Mouse (Mus musculus) heart, embryonic 15.5 days (tissue): ENCODE results near the gene Wdr62. TPM values are rescaled to one million over a fixed set of nuclear protein-coding genes. Genes with fewer than 3 reads are reported as not detected.
A peak's percentile ranks its signal among the peaks of the same experiment; 100 is the strongest.

Experiments used
- ATAC-seq: fragments of 200-750 bp; cut with Nextera tagmentation; replicated peaks from 2 replicates; pipeline ENCODE4 v1.8.0; 2017; ENCODE audit warnings: low read depth, moderate TSS enrichment; ENCODE audit not compliant: insufficient number of reproducible peaks, insufficient read depth, low FRiP score
- H3K27ac ChIP-seq: fragments of 300-500 bp; sonication (generic); 2 replicates; pipeline ENCODE4 v1.5.1; 2015; ENCODE audit warnings: mild to moderate bottlenecking, inconsistent platforms
- H3K27me3 ChIP-seq: fragments of 300-500 bp; sonication (generic); 2 replicates; pipeline ENCODE4 v1.6.1; 2015; ENCODE audit warnings: inconsistent platforms
- H3K36me3 ChIP-seq: fragments of 300-500 bp; sonication (generic); 2 replicates; pipeline ENCODE4 v1.6.1; 2015; ENCODE audit warnings: mild to moderate bottlenecking, inconsistent platforms
- H3K4me1 ChIP-seq: fragments of 300-500 bp; sonication (generic); replicated peaks from 2 replicates; pipeline ENCODE4 v1.6.1; 2015; ENCODE audit warnings: inconsistent platforms
- H3K4me2 ChIP-seq: fragments of 300-500 bp; sonication (generic); 2 replicates; pipeline ENCODE4 v1.6.1; 2015; ENCODE audit warnings: inconsistent platforms, mild to moderate bottlenecking, moderate library complexity
- H3K4me3 ChIP-seq: fragments of 300-500 bp; sonication (generic); 2 replicates; pipeline ENCODE4 v1.5.1; 2015; ENCODE audit warnings: mild to moderate bottlenecking, inconsistent platforms
- H3K9ac ChIP-seq: fragments of 300-500 bp; sonication (generic); 2 replicates; pipeline ENCODE4 v1.6.1; 2015; ENCODE audit warnings: mild to moderate bottlenecking, inconsistent platforms
- H3K9me3 ChIP-seq: fragments of 300-500 bp; sonication (generic); replicated peaks from 2 replicates; pipeline ENCODE4 v1.6.1; 2016; ENCODE audit warnings: inconsistent platforms
- whole genome bisulfite sequencing: fragments of 180-500 bp; shearing (Covaris S2); methylation state at CpG from one replicate; pipeline ENCODE4 v1.1.7; 2015; ENCODE audit warnings: mixed read lengths; 5-methylcytosine and 5-hydroxymethylcytosine counted together
- polyA plus RNA-seq: library from polyadenylated mRNA; unstranded; fragments of >200 nt; fragmentation: Nextera tagmentation; extraction: Ambion mirVana; gene quantifications from 2 replicates; pipeline ENCODE4 v1.2.1, GENCODE M21; 2015

The Wdr62 gene
- polyA plus RNA-seq, 1 experiment from 2014 or later = 6.7 TPM

GRCm38 (mm10) chr7:30296816-30297215, 16.6 kb upstream of the Wdr62 start:
- H3K9ac ChIP-seq = no peak overlapping the region
- WGBS = 84% methylated on average over 15 of the region's 15 CpGs
- no peak for ATAC-seq
- no peak overlapping the region for H3K27ac ChIP-seq
- no peaks in the 10 kb centered on the region for H3K36me3 ChIP-seq
- no peak overlapping the region for H3K4me2 ChIP-seq
- H3K9me3 ChIP-seq = no peaks in the 10 kb centered on the region
- no peak overlapping the region for H3K4me3 ChIP-seq
- no peaks in the 10 kb centered on the region for H3K27me3 ChIP-seq
- peaks cover 7% of the 10 kb centered on the region; the same call in 1 of the 2 replicates for H3K4me1 ChIP-seq

- WGBS = 33% methylated on average over 10 of the region's 10 CpGs
- H3K36me3 ChIP-seq = no peaks in the 10 kb centered on the region
- H3K27me3 ChIP-seq = no peaks in the 10 kb centered on the region
- no peak overlapping the region for H3K27ac ChIP-seq
- ATAC-seq = no peak; the same call in 1 of the 2 replicates
- no peak overlapping the region for H3K4me2 ChIP-seq
- peaks cover 15% of the 10 kb centered on the region for H3K4me1 ChIP-seq
- H3K9me3 ChIP-seq = no peaks in the 10 kb centered on the region
- no peak overlapping the region for H3K9ac ChIP-seq
- H3K4me3 ChIP-seq = no peak overlapping the region
Observed at GRCm38 (mm10) chr7:30295103-30295502, 14.9 kb upstream of the Wdr62 start.

DNA sequence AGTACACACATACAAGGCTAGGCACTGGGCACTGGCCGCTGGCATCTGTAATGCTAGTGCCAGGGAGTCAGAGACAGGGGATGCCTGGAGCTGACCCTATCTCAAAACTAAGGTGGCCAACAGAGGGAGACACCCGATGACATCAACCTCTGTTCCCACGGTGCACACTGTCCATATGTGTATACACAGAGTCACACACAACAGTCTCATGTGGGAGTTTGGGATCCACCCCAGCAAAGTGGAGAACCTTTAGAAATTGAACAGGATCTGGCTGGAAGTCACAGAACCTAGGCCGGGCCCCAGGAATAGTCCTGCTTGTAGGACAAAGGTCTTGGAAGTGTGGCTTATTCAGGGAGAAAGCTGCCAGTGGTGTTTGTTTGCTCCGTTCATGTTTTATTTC, 14.1 kb upstream of the Wdr62 start:
- Histone ChIP-seq H3K27ac (no peak overlapping the region), H3K9ac (no peak overlapping the region), H3K9me3 (no peaks in the 10 kb centered on the region), H3K4me2 (no peak overlapping the region), H3K4me1 (peaks cover 15% of the 10 kb centered on the region), H3K36me3 (no peaks in the 10 kb centered on the region), H3K4me3 (no peak overlapping the region), H3K27me3 (no peaks in the 10 kb centered on the region)
- WGBS = 76% methylated on average over 5 of the region's 5 CpGs
- ATAC-seq = no peak

DNA sequence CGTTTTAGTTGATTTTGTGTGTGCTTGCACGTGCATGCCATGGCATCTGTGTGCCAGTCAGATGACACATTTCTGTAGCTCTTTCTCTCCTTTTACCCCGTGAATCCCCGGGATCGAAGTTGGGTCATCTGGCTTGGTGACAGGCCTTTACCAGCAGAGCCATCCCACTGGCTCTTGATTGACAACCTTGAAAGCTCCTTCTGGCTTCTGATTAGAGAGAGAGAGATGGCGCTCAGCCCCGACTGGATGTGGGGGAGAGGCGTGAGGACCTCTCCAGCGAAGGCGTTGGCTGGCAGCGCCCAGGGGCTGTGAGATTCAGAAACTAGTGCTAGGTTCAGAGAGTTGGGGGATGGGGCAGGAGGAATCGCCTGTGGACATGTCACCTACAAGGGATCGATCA, 13.6 kb upstream of the Wdr62 start:
- no peak overlapping the region for H3K4me3 ChIP-seq
- H3K27ac ChIP-seq = no peak overlapping the region
- no peaks in the 10 kb centered on the region for H3K27me3 ChIP-seq
- WGBS = 49% methylated on average over 13 of the region's 13 CpGs
- ATAC-seq = no peak
- H3K4me1 ChIP-seq = peaks cover 15% of the 10 kb centered on the region
- no peaks in the 10 kb centered on the region for H3K36me3 ChIP-seq
- H3K9me3 ChIP-seq = no peaks in the 10 kb centered on the region
- H3K9ac ChIP-seq = no peak overlapping the region
- H3K4me2 ChIP-seq = no peak overlapping the region

GRCm38 (mm10) chr7:30291215-30292131, 11.3 kb upstream of the Wdr62 start, which contains the start of gene Clip3:
Gene Clip3 (plus strand): TSS chr7:30291728.
- Histone ChIP-seq H3K36me3 (no peaks in the 10 kb centered on the region), H3K27ac (peak within 1 kb of the TSS; percentile 42), H3K9ac (peak within 1 kb of the TSS; percentile 27), H3K27me3 (no peaks in the 10 kb centered on the region), H3K4me1 (peaks cover 15% of the 10 kb centered on the region), H3K4me2 (peak within 1 kb of the TSS; percentile 54), H3K9me3 (no peaks in the 10 kb centered on the region), H3K4me3 (peak within 1 kb of the TSS; percentile 57)
- peak; percentile 44; the same call in 1 of the 2 replicates for ATAC-seq
- 9% methylated on average over 35 of the region's 35 CpGs for WGBS

GRCm38 (mm10) chr7:30289714-30290399, 9.6 kb upstream of the Wdr62 start:
- peaks cover 15% of the 10 kb centered on the region for H3K4me1 ChIP-seq
- H3K36me3 ChIP-seq = no peaks in the 10 kb centered on the region
- H3K9me3 ChIP-seq = no peaks in the 10 kb centered on the region
- no peak overlapping the region for H3K4me3 ChIP-seq
- 46% methylated on average over 10 of the region's 10 CpGs for WGBS
- H3K27ac ChIP-seq = no peak overlapping the region
- H3K4me2 ChIP-seq = no peak overlapping the region
- H3K9ac ChIP-seq = no peak overlapping the region
- no peaks in the 10 kb centered on the region for H3K27me3 ChIP-seq
- ATAC-seq = no peak

GRCm38 (mm10) chr7:30289071-30289713, 9.0 kb upstream of the Wdr62 start:
- Histone ChIP-seq H3K9me3 (no peaks in the 10 kb centered on the region), H3K4me2 (no peak overlapping the region), H3K27ac (no peak overlapping the region), H3K27me3 (no peaks in the 10 kb centered on the region), H3K4me1 (peaks cover 15% of the 10 kb centered on the region), H3K4me3 (no peak overlapping the region), H3K36me3 (no peaks in the 10 kb centered on the region), H3K9ac (no peak overlapping the region)
- no peak for ATAC-seq
- 60% methylated on average over 7 of the region's 7 CpGs for WGBS

GRCm38 (mm10) chr7:30288046-30288445, 7.8 kb upstream of the Wdr62 start:
- Histone ChIP-seq H3K4me3 (no peak overlapping the region), H3K27me3 (no peaks in the 10 kb centered on the region), H3K9ac (no peak overlapping the region), H3K27ac (no peak overlapping the region), H3K4me1 (peaks cover 11% of the 10 kb centered on the region), H3K4me2 (no peak overlapping the region), H3K36me3 (no peaks in the 10 kb centered on the region), H3K9me3 (no peaks in the 10 kb centered on the region)
- WGBS = 60% methylated on average over 6 of the region's 6 CpGs
- no peak for ATAC-seq

- Histone ChIP-seq H3K9me3 (no peaks in the 10 kb centered on the region), H3K4me2 (no peak overlapping the region), H3K4me3 (no peak overlapping the region), H3K36me3 (no peaks in the 10 kb centered on the region), H3K27ac (no peak overlapping the region), H3K9ac (no peak overlapping the region), H3K4me1 (peaks cover 9% of the 10 kb centered on the region), H3K27me3 (no peaks in the 10 kb centered on the region)
- no peak for ATAC-seq
- WGBS = 54% methylated on average over 8 of the region's 8 CpGs
Observed at GRCm38 (mm10) chr7:30286701-30287410, 6.6 kb upstream of the Wdr62 start.

- Histone ChIP-seq H3K36me3 (no peaks in the 10 kb centered on the region), H3K9ac (peak overlapping the region; percentile 15; the same call in 1 of the 2 replicates), H3K4me2 (peak overlapping the region; percentile 23; the same call in 1 of the 2 replicates), H3K27me3 (no peaks in the 10 kb centered on the region), H3K27ac (peak overlapping the region; percentile 26; the same call in 1 of the 2 replicates), H3K4me1 (peaks cover 18% of the 10 kb centered on the region), H3K4me3 (no peak overlapping the region), H3K9me3 (no peaks in the 10 kb centered on the region)
- no peak for ATAC-seq
- 54% methylated on average over 7 of the region's 7 CpGs for WGBS
Observed at GRCm38 (mm10) chr7:30282740-30283139, 2.5 kb upstream of the Wdr62 start.
